Mouse (Mus musculus) heart, embryonic 16.5 days (tissue): ENCODE data around the gene Nop9. TPM values are rescaled to one million over a fixed set of nuclear protein-coding genes. Genes with fewer than 3 reads are reported as not detected.

Experiments used
- ATAC-seq: fragments of 200-750 bp; cut with Nextera tagmentation; replicated peaks from 2 replicates; pipeline ENCODE4 v1.8.0; 2017; ENCODE audit warnings: moderate number of reproducible peaks; ENCODE audit not compliant: insufficient read depth, low FRiP score; ENCODE audit errors: extremely low read depth
- H3K27ac ChIP-seq: fragments of 300-500 bp; sonication (generic); 2 replicates; pipeline ENCODE4 v1.5.1; 2014; ENCODE audit warnings: mild to moderate bottlenecking, low read length, control low read depth, moderate library complexity
- H3K27me3 ChIP-seq: fragments of 300-500 bp; sonication (generic); 2 replicates; pipeline ENCODE4 v1.6.1; 2014; ENCODE audit warnings: low read length, mixed read lengths; ENCODE audit not compliant: control insufficient read depth, insufficient read depth
- H3K36me3 ChIP-seq: fragments of 300-500 bp; sonication (generic); 2 replicates; pipeline ENCODE4 v1.6.1; 2014; ENCODE audit not compliant: control insufficient read depth, insufficient read depth
- H3K4me1 ChIP-seq: fragments of 300-500 bp; sonication (generic); 2 replicates; pipeline ENCODE4 v1.6.1; 2014; ENCODE audit warnings: low read length, mixed read lengths; ENCODE audit not compliant: control insufficient read depth, insufficient read depth
- H3K4me2 ChIP-seq: fragments of 300-500 bp; sonication (generic); 2 replicates; pipeline ENCODE4 v1.6.1; 2014; ENCODE audit warnings: low read depth, mild to moderate bottlenecking, control low read depth, low read length
- H3K4me3 ChIP-seq: fragments of 300-500 bp; sonication (generic); 2 replicates; pipeline ENCODE4 v1.5.1; 2014; ENCODE audit warnings: mild to moderate bottlenecking, control low read depth, low read length
- H3K9ac ChIP-seq: fragments of 300-500 bp; sonication (generic); 2 replicates; pipeline ENCODE4 v1.6.1; 2014; ENCODE audit warnings: low read length, control low read depth
- H3K9me3 ChIP-seq: fragments of 300-500 bp; sonication (generic); replicated peaks from 2 replicates; pipeline ENCODE4 v1.6.1; 2016; ENCODE audit warnings: low read length; ENCODE audit not compliant: control insufficient read depth
- WGBS: fragments of 180-500 bp; shearing (Covaris S2); extraction: QIAGEN DNeasy Blood & Tissue Kit; methylation state at CpG from one replicate; pipeline ENCODE4 v1.1.7; 2014; 5-methylcytosine and 5-hydroxymethylcytosine counted together
- polyA plus RNA-seq: library from polyadenylated mRNA; unstranded; fragments of >200 nt; fragmentation: Nextera tagmentation; extraction: Ambion mirVana; gene quantifications from 2 replicates; pipeline ENCODE4 v1.2.1, GENCODE M21; 2015

Gene Nop9
- polyA plus RNA-seq, 1 experiment from 2014 or later, result 22.7 TPM

- Histone ChIP-seq H3K4me2 (peak overlapping the region; percentile 56), H3K27me3 (peaks cover 13% of the 10 kb centered on the region), H3K9me3 (no peaks in the 10 kb centered on the region), H3K4me3 (peak overlapping the region; percentile 28), H3K27ac (no peak overlapping the region), H3K9ac (peak overlapping the region; percentile 17; the same call in 1 of the 2 replicates), H3K36me3 (no peaks in the 10 kb centered on the region), H3K4me1 (0 out of 2 replicates have a peak, but pooled peaks cover 6% of the 10 kb centered on the region)
- ATAC-seq, result peak; percentile 35
- WGBS, result 16% methylated on average over 25 of the region's 25 CpGs
Observed at GRCm38 (mm10) chr14:55713007-55713728, 32.3 kb upstream of the Nop9 start.

DNA sequence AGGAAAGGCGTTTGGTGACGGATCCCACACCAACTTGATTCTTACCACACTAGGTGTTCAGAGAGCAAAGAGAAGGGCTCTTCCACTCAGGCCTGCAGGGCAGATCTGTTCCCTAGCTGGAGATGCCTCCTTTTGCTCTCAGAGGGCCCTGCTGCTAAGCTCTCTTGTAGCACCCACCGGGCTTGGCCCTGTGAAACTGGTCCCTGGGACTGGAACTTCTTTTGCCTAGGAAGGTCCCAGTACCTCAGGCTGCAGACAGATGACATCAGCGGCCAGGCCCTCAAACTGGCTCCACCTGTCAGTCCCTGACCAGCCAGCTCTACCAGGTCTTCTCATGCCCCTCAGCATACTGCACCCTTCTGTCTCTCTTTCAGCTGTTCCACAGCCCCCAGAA, 31.8 kb upstream of the Nop9 start, which contains the start of gene Tgm1:
Gene Tgm1, minus strand, starts transcription at position 198 of the 394 bp plus-strand sequence.
- Histone ChIP-seq H3K9ac (peak within 1 kb of the TSS; percentile 17; the same call in 1 of the 2 replicates), H3K36me3 (no peaks in the 10 kb centered on the region), H3K27me3 (peaks cover 13% of the 10 kb centered on the region), H3K4me2 (peak within 1 kb of the TSS; percentile 56), H3K9me3 (no peaks in the 10 kb centered on the region), H3K4me1 (0 out of 2 replicates have a peak, but pooled peaks cover 6% of the 10 kb centered on the region), H3K4me3 (peak within 1 kb of the TSS; percentile 28), H3K27ac (no peak within 1 kb of the TSS)
- ATAC-seq, result no peak
- 20% methylated on average over 4 of the region's 4 CpGs for WGBS

DNA sequence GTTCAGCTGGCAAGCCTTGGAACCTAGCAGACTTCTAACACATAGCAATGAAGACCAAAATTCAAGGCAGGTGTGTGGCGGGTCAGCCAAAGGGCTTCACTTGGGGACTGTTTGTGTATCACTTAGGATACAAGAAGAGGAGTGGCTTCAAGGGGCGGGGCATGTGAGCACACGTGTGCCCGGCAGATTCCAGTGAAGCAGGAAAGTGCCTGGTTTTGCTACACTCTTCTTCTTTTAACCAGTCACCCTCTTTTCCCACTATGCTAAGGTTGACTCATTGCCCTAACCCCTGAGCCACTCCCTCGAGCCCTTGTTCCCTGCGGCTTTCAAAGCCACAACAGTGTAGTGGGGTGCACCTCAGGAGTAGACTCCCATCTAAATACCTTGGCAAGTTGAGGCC, 30.6 kb upstream of the Nop9 start:
- H3K9ac ChIP-seq, result no peak overlapping the region
- H3K27ac ChIP-seq, result no peak overlapping the region
- no peak overlapping the region for H3K4me2 ChIP-seq
- H3K4me3 ChIP-seq, result no peak overlapping the region
- no peaks in the 10 kb centered on the region for H3K9me3 ChIP-seq
- ATAC-seq, result no peak
- peaks cover 13% of the 10 kb centered on the region for H3K27me3 ChIP-seq
- H3K36me3 ChIP-seq, result no peaks in the 10 kb centered on the region
- H3K4me1 ChIP-seq, result 0 out of 2 replicates have a peak, but pooled peaks cover 6% of the 10 kb centered on the region
- WGBS, result 38% methylated on average over 6 of the region's 6 CpGs

DNA sequence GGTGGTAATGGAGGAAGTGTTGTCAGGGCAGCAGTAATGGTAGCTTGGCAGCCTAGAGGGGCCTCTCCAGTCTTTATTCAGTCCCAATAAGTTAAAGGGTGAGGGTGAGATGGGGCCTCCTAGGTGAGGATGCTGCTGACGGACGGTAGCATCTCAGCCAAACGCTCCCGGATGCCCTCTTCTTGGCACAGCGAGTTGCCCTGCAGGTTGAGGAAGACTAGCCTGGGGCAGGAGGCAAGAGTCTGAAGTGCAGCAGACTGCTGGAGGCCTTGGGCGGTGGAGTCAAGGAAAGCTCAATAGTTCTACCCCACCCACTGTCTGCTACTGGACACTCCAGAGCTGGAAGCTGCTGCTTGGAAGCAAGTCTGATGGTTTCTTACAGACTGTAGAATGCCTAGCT, 29.2 kb upstream of the Nop9 start:
- Histone ChIP-seq H3K4me2 (no peak overlapping the region), H3K27me3 (peaks cover 13% of the 10 kb centered on the region), H3K4me1 (peaks cover 6% of the 10 kb centered on the region; the same call in 1 of the 2 replicates), H3K27ac (no peak overlapping the region), H3K36me3 (no peaks in the 10 kb centered on the region), H3K9ac (no peak overlapping the region), H3K9me3 (no peaks in the 10 kb centered on the region), H3K4me3 (no peak overlapping the region)
- WGBS, result 92% methylated on average over 6 of the region's 6 CpGs
- no peak for ATAC-seq

DNA sequence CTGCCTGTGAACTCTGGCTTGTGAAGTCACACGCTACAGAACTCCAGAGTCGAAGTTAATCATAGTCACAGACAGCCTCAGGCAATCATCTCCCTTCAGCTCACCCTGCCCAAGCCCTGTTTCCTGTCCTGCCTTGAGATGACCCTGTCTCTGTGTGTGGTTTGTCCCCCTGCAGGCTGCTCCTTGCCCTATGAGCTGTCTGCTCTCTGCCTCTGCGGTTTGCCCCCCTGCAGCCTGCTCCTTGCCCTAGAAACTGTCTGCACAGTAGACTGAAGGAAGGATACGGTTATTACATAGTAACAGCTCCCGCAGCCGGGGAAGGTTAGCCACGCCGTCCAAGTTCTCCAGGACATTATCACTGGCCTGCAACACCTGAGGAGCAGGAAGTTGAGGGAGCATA, 28.6 kb upstream of the Nop9 start:
- Histone ChIP-seq H3K4me3 (no peak overlapping the region), H3K27ac (no peak overlapping the region), H3K36me3 (no peaks in the 10 kb centered on the region), H3K9ac (no peak overlapping the region), H3K9me3 (no peaks in the 10 kb centered on the region), H3K4me2 (no peak overlapping the region), H3K4me1 (peaks cover 8% of the 10 kb centered on the region; the same call in 1 of the 2 replicates), H3K27me3 (peaks cover 13% of the 10 kb centered on the region)
- no peak for ATAC-seq
- 80% methylated on average over 8 of the region's 8 CpGs for WGBS

GRCm38 (mm10) chr14:55719737-55720136, 25.8 kb upstream of the Nop9 start:
- H3K4me3 ChIP-seq, result no peak overlapping the region
- H3K27ac ChIP-seq, result no peak overlapping the region
- H3K36me3 ChIP-seq, result no peaks in the 10 kb centered on the region
- H3K27me3 ChIP-seq, result no peaks in the 10 kb centered on the region
- H3K4me2 ChIP-seq, result no peak overlapping the region
- H3K9ac ChIP-seq, result no peak overlapping the region
- no peaks in the 10 kb centered on the region for H3K9me3 ChIP-seq
- H3K4me1 ChIP-seq, result peaks cover 7% of the 10 kb centered on the region
- ATAC-seq, result no peak
- WGBS, result 90% methylated on average over 6 of the region's 6 CpGs

GRCm38 (mm10) chr14:55720666-55721065, 24.8 kb upstream of the Nop9 start:
- ATAC-seq, result no peak
- H3K4me2 ChIP-seq, result no peak overlapping the region

GRCm38 (mm10) chr14:55721076-55721475, 24.4 kb upstream of the Nop9 start:
- Histone ChIP-seq H3K4me3 (peak overlapping the region; percentile 89), H3K9me3 (no peaks in the 10 kb centered on the region), H3K27me3 (no peaks in the 10 kb centered on the region), H3K9ac (peak overlapping the region; percentile 91), H3K36me3 (no peaks in the 10 kb centered on the region), H3K4me1 (peaks cover 7% of the 10 kb centered on the region), H3K4me2 (peak overlapping the region; percentile 78), H3K27ac (no peak overlapping the region)
- 81% methylated on average over 6 of the region's 6 CpGs for WGBS
- ATAC-seq, result no peak

More at GRCm38 (mm10) chr14:55720666-55721065, 24.8 kb upstream of the Nop9 start:
- H3K9me3 ChIP-seq, result no peaks in the 10 kb centered on the region
- H3K27ac ChIP-seq, result no peak overlapping the region
- H3K36me3 ChIP-seq, result no peaks in the 10 kb centered on the region
- peaks cover 7% of the 10 kb centered on the region for H3K4me1 ChIP-seq
- H3K4me3 ChIP-seq, result no peak overlapping the region
- H3K9ac ChIP-seq, result no peak overlapping the region
- H3K27me3 ChIP-seq, result no peaks in the 10 kb centered on the region
- WGBS, result 95% methylated on average over 12 of the region's 12 CpGs

DNA sequence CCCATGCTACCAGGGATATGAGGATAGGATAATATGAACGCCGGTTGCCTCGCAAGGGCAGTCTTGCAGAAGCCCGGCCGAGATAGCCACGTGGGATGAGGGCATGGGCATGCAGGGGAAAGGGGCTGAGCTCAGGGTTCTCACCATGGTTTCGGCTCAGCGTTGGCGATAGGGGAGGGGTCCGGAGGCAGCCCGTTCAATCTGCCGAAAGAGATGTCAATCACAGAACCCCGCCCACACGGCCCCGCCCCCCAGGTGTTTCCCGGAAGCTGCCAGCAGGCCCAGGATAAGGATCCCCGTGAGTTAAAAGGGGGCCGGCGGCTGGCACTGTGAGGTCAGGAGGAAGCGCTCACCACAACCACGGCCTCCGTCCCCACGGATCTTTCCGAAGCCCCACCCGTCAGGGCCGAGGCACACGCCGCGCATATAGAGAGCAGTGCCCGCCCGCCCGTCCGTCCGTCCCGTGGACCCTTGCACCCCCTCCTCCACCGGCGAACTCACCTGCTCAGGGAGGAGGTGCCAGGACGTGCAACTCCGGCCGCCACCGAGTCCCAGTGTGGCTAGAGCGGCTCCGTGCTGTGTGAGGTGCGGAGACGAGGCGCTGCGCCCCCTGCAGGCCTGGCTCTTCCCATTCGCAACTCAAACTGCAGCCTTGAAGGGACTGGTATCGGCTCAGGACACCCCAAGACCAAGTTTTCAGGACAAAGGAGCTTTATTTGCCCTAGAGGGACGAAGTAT, 23.6 kb upstream of the Nop9 start, which contains the start of gene Rabggta:
Gene Rabggta, minus strand, starts transcription at position 564 of the 738 bp plus-strand sequence.
- Histone ChIP-seq H3K9me3 (no peaks in the 10 kb centered on the region), H3K27me3 (no peaks in the 10 kb centered on the region), H3K4me1 (peaks cover 7% of the 10 kb centered on the region), H3K4me3 (peak within 1 kb of the TSS; percentile 89), H3K9ac (peak within 1 kb of the TSS; percentile 91), H3K4me2 (peak within 1 kb of the TSS; percentile 78), H3K27ac (peak within 1 kb of the TSS; percentile 88), H3K36me3 (no peaks in the 10 kb centered on the region)
- ATAC-seq, result peak; percentile 94
- WGBS, result under 1% methylated on average over 50 of the region's 50 CpGs
